Mouse (Mus musculus): ENCODE results near the gene Tmcc2.

DNA sequence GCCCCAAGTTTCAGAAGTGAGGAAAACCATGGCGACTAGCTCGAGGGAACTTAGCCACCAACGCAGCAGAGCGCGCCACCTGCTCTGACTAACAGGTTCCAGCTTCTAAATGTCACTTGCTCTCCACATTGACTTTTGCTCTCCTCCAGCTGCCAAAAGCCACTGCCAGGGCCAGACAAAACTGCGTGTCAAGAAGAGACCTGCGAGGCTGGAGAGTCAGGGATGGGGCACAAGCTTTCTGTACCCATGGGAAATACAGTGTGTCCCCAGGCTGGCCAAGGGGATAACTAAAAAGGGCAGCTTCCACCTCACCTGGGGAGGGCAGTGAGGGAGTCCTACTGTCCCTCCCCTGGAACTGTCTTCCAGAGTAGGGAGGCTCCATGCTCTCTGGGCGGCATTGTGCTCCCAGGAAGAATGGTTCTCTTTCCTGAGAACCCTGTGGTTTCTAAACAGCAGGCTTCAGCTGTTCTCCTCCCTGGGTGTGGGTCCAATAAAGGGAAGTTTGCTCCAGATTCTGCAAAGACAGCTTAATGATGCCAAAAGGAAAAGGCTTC lies 7.0 kb downstream of the Tmcc2 start:
- TF ChIP-seq CTCF (IDR thresholded peaks at IDR 0.05): no peak
- TF ChIP-seq EP300 (IDR thresholded peaks at IDR 0.05): peak; percentile 63

Measured in lung, postnatal 0 days (tissue).